Mouse (Mus musculus): ENCODE results near the gene Ccnh. TPM values are rescaled to one million over a fixed set of nuclear protein-coding genes. Genes with fewer than 3 reads are reported as not detected.
A peak's percentile ranks its signal among the peaks of the same experiment; 100 is the strongest.
"Not testable (repeated sequence)": the region's sequence is repeated elsewhere in the genome, so short reads cannot be mapped to it uniquely, and the experiment has no call there.

Ccnh gene
- 85.0 and 87.0 TPM in 2 replicates for polyA plus RNA-seq (2015; fragmentation: Nextera tagmentation; extraction: Ambion mirVana)

DNA sequence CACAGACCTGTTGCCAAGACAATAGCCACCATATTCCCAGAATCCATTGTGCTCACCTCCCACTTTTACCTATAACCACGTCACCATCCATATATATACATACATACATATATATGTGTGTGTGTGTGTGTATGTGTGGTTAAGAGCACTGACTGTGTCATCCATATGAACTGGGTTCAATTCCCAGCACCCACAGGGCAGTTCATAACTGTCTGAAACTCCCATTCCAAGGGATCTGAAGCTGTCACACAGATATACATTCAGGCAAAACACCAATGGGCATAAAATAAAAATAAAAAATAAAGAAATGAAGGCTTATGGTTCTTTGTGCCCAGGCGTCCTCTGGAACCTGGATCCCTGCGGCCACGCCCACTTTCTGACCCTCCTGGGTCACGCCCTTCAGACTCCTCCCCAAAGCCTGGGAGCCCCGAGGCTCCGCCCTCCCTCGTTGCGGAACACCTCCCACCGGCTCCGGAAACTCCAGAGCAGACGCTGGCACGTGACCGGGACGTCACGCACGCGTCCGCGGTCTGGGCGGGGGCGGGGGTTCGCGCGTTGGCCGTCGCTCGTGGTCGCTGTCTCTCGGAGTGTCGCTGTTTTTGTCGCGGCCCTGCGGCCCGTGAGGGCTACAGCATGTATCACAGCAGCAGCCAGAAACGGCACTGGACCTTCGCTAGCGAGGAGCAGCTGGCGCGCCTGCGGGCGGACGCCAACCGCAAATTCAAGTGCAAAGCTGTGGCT is at the start of gene Ccnh:
Gene Ccnh, plus strand, starts transcription at position 506 of the 741 bp plus-strand sequence.
- Histone ChIP-seq H3K27me3 (no peaks in the 10 kb centered on the region), H3K27ac (peak within 1 kb of the TSS; percentile 79), H3K4me2 (peak within 1 kb of the TSS; percentile 67), H3K4me3 (replicated peaks) (peak within 1 kb of the TSS; percentile 79), H3K9ac (peak within 1 kb of the TSS; percentile 83), H3K4me1 (peaks cover 7% of the 10 kb centered on the region; the same call in 1 of the 2 replicates), H3K36me3 (peaks cover 27% of the 10 kb centered on the region), H3K9me3 (replicated peaks) (no peaks in the 10 kb centered on the region)
- peak; percentile 97 for ATAC-seq (replicated peaks; ENCODE audit: low FRiP score)
- WGBS, result 2% methylated on average over 44 of the region's 44 CpGs

DNA sequence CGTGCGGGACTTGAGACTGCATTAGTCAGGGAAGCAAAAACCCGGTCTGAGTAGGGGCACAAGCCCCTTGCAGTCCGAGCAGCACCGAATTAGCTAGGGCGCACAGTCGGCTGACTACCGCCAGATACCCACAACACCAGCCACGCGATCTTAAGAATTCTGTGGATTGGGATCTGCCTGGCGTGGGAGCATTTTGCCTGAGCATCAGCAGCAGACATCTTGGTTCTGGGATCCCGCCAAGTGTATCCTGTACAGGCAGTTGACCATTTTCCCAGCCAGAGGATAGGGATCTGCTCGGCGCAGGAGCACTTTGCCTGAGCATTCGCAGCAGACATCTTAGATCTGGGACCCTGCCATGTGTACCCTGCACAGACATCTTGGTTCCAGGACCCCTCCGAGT is 45.8 kb upstream of the Ccnh start:
- not testable (repeated sequence) for H3K27ac ChIP-seq

DNA sequence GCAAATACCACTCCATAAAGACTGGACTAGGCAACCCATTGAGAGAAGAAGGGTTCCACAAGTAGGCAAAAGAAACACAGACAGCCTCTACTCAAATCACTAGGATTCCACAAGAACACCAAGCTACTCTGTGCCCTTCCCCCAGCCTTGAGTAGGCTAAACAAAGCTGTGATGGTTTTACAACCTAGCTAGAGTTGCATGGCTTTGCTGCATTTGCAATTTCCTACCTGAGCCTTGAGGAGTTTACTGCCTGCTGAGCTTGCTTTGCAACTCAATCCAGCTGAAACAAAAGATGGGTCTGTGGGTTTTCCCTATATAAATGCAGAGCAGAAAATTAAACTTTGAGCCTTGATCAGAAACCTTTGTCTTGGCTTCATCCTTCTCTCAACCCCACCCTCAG is 42.7 kb upstream of the Ccnh start:
- no peak overlapping the region for H3K9ac ChIP-seq
- H3K27me3 ChIP-seq, result no peaks in the 10 kb centered on the region

More for the DNA sequence above, 45.8 kb upstream of the Ccnh start:
- 91% methylated on average over 16 of the region's 16 CpGs for WGBS
- H3K9me3 ChIP-seq (replicated peaks); H3K9ac ChIP-seq; ATAC-seq (replicated peaks; ENCODE audit: low FRiP score); H3K36me3 ChIP-seq; H3K27me3 ChIP-seq; H3K4me1 ChIP-seq; H3K4me2 ChIP-seq; H3K4me3 ChIP-seq (replicated peaks): not testable (repeated sequence)

DNA sequence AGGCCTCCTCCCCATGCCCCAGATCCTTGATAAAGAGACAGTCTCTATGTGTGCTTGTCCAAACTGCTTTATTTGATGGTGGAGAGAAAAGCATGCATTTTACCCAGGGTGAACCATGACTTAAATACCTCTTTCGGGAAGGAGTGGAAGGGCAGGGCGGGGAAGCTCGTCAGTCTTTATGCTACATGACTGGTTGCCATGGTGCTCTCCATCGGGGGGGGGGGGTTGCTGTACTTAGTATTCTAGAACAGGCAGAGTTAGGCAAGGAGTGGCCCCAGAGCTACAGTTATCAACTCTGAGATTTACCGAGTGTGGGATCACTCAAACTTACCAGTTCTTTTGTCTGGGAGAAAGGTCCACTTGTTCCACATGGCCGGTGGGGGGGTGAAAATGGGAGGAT is 34.5 kb upstream of the Ccnh start:
- no peaks in the 10 kb centered on the region for H3K27me3 ChIP-seq
- H3K4me3 ChIP-seq (replicated peaks), result no peak overlapping the region
- 87% methylated on average over 6 of the region's 6 CpGs for WGBS
- no peak for ATAC-seq (replicated peaks; ENCODE audit: low FRiP score)
- no peak overlapping the region for H3K9ac ChIP-seq
- H3K9me3 ChIP-seq (replicated peaks), result no peaks in the 10 kb centered on the region
- H3K4me1 ChIP-seq, result no peaks in the 10 kb centered on the region
- H3K36me3 ChIP-seq, result no peaks in the 10 kb centered on the region
- no peak overlapping the region for H3K27ac ChIP-seq
- no peak overlapping the region for H3K4me2 ChIP-seq

More for the DNA sequence above, 42.7 kb upstream of the Ccnh start:
- no peak for ATAC-seq (replicated peaks; ENCODE audit: low FRiP score)
- Histone ChIP-seq H3K4me2 (no peak overlapping the region), H3K27ac (no peak overlapping the region), H3K9me3 (replicated peaks) (no peaks in the 10 kb centered on the region), H3K4me1 (no peaks in the 10 kb centered on the region), H3K4me3 (replicated peaks) (no peak overlapping the region), H3K36me3 (no peaks in the 10 kb centered on the region)

DNA sequence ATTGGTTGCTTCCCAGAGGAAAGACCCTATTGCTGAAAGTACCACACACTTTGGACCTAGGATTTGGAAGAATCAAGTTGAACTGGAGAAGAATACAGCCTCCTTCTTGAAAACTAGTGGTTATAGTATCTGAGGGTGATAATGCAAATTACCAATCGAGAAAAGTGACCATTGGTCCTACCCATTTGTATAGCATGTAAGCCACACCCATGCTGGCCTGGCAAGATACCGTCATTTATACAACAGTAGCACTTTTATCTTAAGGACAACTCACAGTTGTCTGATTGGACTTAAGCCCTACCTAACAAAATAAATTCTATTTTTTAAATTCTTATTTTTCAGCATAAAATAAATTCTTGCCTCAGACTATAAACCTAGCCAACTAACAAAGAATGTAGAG is 29.2 kb upstream of the Ccnh start:
- H3K4me3 ChIP-seq (replicated peaks), result no peak overlapping the region
- no peaks in the 10 kb centered on the region for H3K4me1 ChIP-seq
- WGBS, result 84% methylated on average over 2 of the region's 2 CpGs
- H3K9me3 ChIP-seq (replicated peaks), result no peaks in the 10 kb centered on the region
- no peaks in the 10 kb centered on the region for H3K27me3 ChIP-seq
- H3K36me3 ChIP-seq, result no peaks in the 10 kb centered on the region
- H3K27ac ChIP-seq, result no peak overlapping the region
- ATAC-seq (replicated peaks; ENCODE audit: low FRiP score), result no peak
- no peak overlapping the region for H3K4me2 ChIP-seq
- no peak overlapping the region for H3K9ac ChIP-seq

DNA sequence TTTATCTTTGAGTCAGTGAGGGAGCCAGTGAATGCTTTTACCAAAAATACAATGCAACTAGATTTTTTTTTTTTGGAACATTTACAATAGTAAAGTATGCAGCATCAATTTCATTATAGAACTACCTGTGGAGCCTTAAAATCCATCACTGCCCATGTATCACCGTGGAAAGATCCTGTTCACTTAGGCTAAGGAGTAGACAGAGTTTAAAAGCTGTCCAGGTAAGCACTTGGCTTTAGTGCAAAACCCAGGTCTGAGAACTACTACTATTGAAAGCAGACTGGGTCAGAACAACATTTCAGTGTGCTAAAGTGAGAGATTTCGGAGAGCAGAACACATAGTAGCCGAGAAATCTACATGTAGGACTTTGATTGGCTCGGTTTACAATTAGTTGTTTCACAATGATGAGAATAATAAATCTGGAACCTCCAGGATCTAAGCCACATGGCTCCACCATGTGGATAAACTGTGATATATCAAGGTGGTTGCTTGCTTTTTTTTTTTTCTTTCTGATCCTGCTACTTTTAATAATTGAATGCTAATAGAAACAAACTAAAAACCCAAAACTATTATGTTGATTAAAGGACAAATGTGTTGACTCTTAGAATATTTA is 24.6 kb upstream of the Ccnh start:
- H3K36me3 ChIP-seq, result no peaks in the 10 kb centered on the region
- H3K9ac ChIP-seq, result no peak overlapping the region
- ATAC-seq (replicated peaks; ENCODE audit: low FRiP score), result no peak
- no peak overlapping the region for H3K4me3 ChIP-seq (replicated peaks)
- H3K4me2 ChIP-seq, result no peak overlapping the region
- no peaks in the 10 kb centered on the region for H3K9me3 ChIP-seq (replicated peaks)
- H3K27me3 ChIP-seq, result no peaks in the 10 kb centered on the region
- WGBS, result 30% methylated on average over 4 of the region's 4 CpGs
- H3K27ac ChIP-seq, result no peak overlapping the region
- H3K4me1 ChIP-seq, result no peaks in the 10 kb centered on the region

DNA sequence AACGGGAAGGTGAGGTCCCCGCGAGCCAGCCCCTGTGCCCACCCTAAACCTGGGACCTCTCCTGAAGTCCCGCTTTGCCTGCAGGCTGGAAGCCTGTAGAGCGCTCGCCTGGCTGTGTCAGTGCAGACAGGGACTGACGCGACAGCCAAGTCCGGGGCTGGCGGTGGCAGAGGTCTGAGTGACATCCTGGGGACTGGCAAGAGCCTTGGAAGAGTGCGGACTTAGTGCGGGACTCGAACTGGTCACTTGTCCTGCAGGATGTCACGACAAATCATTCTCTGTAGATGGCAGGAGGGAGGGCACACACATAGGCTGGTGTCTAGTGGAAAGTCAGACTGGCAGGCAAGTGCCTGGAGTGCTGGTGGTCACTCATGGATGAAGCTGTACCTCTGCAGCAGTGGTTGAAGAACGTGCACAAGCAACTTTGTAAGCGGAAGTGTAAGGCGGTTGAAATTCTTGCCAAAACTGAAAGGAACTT is 475 bp downstream of the Ccnh start:
- H3K9me3 ChIP-seq (replicated peaks), result no peaks in the 10 kb centered on the region
- H3K4me3 ChIP-seq (replicated peaks), result peak overlapping the region; percentile 79
- H3K9ac ChIP-seq, result peak overlapping the region; percentile 83
- no peaks in the 10 kb centered on the region for H3K27me3 ChIP-seq
- peaks cover 27% of the 10 kb centered on the region for H3K36me3 ChIP-seq
- peaks cover 7% of the 10 kb centered on the region; the same call in 1 of the 2 replicates for H3K4me1 ChIP-seq
- peak overlapping the region; percentile 67 for H3K4me2 ChIP-seq
- ATAC-seq (replicated peaks; ENCODE audit: low FRiP score), result peak; percentile 85
- under 1% methylated on average over 17 of the region's 17 CpGs for WGBS
- peak overlapping the region; percentile 79 for H3K27ac ChIP-seq

DNA sequence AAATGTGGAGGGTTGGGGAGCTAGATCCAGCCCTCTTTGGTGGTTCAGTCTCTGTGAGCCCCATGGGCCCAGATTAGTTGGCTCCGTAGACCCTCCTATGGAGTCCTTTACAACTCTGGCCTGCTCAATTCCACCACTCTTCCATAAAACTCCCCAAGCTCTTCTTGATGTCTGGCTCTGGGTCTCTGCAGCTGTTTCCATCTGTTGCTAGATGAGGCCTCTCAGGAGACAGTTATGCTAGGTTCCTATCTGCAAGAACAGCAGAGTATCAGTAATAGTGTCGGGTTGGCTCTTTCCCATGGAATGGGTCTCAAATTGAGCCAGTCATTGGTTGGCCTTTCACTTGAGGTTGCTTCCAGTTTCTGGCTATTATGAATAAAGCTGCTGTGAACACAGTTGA is 2.0 kb downstream of the Ccnh start:
- no peak overlapping the region for H3K27ac ChIP-seq
- 97% methylated on average over 2 of the region's 2 CpGs for WGBS
- H3K9me3 ChIP-seq (replicated peaks), result no peaks in the 10 kb centered on the region

DNA sequence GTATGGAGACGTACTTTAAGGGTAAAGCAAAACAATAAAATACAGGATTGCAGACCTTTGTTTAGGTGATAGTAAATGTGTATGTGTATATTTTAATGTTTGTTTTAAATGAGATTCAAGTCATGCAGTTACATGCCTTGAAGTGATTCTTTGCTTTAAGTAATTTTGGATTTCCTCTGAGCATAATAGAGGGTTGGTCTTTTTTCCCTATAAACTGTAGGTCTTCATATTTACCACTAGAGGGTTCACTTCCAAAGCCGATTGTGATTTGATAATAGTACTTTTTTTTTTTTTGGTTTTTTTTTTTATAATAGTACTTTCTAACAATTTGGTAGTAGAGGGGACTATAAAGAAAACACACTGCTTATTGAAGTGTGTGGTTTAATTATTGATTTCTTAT is 18.3 kb downstream of the Ccnh start:
- H3K4me1 ChIP-seq, result no peaks in the 10 kb centered on the region
- no peak overlapping the region for H3K9ac ChIP-seq
- H3K36me3 ChIP-seq, result peaks cover 45% of the 10 kb centered on the region
- WGBS, result 69% methylated on average over 2 of the region's 2 CpGs
- no peak overlapping the region for H3K4me2 ChIP-seq
- no peak overlapping the region for H3K27ac ChIP-seq
- H3K4me3 ChIP-seq (replicated peaks), result no peak overlapping the region
- H3K27me3 ChIP-seq, result no peaks in the 10 kb centered on the region
- ATAC-seq (replicated peaks; ENCODE audit: low FRiP score), result no peak
- H3K9me3 ChIP-seq (replicated peaks), result no peaks in the 10 kb centered on the region

More for the DNA sequence above, 2.0 kb downstream of the Ccnh start:
- peaks cover 7% of the 10 kb centered on the region; the same call in 1 of the 2 replicates for H3K4me1 ChIP-seq
- no peaks in the 10 kb centered on the region for H3K27me3 ChIP-seq
- no peak overlapping the region for H3K4me3 ChIP-seq (replicated peaks)
- no peak overlapping the region for H3K9ac ChIP-seq
- peaks cover 27% of the 10 kb centered on the region for H3K36me3 ChIP-seq
- no peak for ATAC-seq (replicated peaks; ENCODE audit: low FRiP score)
- no peak overlapping the region for H3K4me2 ChIP-seq

DNA sequence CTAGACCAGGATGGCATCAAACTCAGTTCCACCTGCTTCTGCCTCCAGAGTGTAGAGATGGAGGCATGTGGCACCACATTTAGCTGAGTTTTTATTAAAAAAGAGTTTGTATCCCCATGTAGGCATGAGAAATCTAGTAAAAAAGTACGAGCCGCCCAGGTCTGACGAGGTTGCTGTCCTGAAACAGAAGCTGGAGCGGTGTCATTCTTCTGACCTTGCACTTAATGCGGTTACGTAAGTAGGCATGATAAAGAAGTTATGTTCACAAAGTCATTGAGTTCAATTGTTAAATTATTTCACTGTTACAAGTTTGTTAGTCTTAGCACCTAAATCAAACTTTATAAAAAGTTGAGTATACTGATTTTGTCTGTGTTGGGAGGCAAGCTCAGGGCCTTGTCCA is 19.4 kb downstream of the Ccnh start:
- no peak overlapping the region for H3K9ac ChIP-seq
- no peak overlapping the region for H3K4me2 ChIP-seq
- no peak overlapping the region for H3K4me3 ChIP-seq (replicated peaks)
- WGBS, result 96% methylated on average over 6 of the region's 6 CpGs
- H3K27ac ChIP-seq, result no peak overlapping the region
- no peaks in the 10 kb centered on the region for H3K9me3 ChIP-seq (replicated peaks)
- H3K27me3 ChIP-seq, result no peaks in the 10 kb centered on the region
- no peaks in the 10 kb centered on the region for H3K4me1 ChIP-seq
- H3K36me3 ChIP-seq, result peaks cover 43% of the 10 kb centered on the region
- no peak for ATAC-seq (replicated peaks; ENCODE audit: low FRiP score)

DNA sequence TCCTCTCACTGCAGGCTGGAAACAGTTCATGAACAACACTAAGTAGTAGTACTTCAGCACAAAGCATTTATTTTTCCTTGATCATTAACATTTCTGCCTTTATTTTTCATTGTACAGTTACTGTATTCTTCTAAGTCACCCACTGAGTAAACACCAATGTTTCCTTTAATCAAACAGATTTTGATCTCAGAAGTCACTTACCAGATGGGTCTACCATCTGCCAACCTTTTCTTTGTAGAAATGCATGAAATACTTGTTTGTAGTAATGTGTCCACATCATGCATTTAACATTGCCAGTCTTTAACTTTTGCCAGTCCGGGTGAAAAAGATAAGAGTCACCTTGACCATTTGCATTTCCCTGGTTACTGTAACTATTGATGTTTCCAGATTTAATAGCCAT is 21.1 kb downstream of the Ccnh start:
- H3K9me3 ChIP-seq (replicated peaks), result no peaks in the 10 kb centered on the region
- no peak overlapping the region for H3K27ac ChIP-seq
- no peak for ATAC-seq (replicated peaks; ENCODE audit: low FRiP score)
- no peak overlapping the region for H3K4me2 ChIP-seq
- no peaks in the 10 kb centered on the region for H3K27me3 ChIP-seq
- no peaks in the 10 kb centered on the region for H3K4me1 ChIP-seq
- 87% methylated on average over 1 of the region's 1 CpGs for WGBS
- H3K4me3 ChIP-seq (replicated peaks), result no peak overlapping the region
- H3K36me3 ChIP-seq, result peaks cover 34% of the 10 kb centered on the region
- no peak overlapping the region for H3K9ac ChIP-seq

DNA sequence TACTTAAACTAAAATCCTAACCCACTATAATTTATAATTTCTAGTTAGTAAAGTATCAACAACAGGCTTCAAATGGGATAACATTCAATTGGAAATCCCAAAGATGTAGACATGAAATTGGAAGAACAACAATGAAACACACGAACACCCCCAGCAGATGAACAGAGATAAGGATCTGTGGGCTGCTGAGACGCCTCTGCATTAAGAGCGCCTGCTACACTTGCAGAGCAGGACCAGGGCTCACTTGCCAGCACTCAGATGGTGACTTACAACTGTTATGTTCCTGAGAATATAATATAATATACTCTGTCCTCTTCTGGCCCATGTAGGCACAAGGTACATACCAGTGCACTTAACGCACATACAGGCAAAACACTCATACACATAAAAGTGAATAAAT is 29.4 kb downstream of the Ccnh start:
- no peaks in the 10 kb centered on the region for H3K27me3 ChIP-seq
- WGBS, result 83% methylated on average over 4 of the region's 4 CpGs
- H3K9me3 ChIP-seq (replicated peaks), result no peaks in the 10 kb centered on the region
- no peak overlapping the region for H3K4me3 ChIP-seq (replicated peaks)
- H3K4me2 ChIP-seq, result no peak overlapping the region
- ATAC-seq (replicated peaks; ENCODE audit: low FRiP score), result no peak
- no peak overlapping the region for H3K27ac ChIP-seq
- peaks cover 36% of the 10 kb centered on the region for H3K36me3 ChIP-seq
- H3K9ac ChIP-seq, result no peak overlapping the region
- no peaks in the 10 kb centered on the region for H3K4me1 ChIP-seq

Measured in kidney, embryonic 15.5 days (tissue).